Mouse (Mus musculus): ENCODE measurements at regions not wholly inside any gene's neighbourhood (a gene's known extent, or its start where the extent isn't known, plus 50 kb on each side); places are given as distances from the start of the nearest gene placed in this dataset.

DNA sequence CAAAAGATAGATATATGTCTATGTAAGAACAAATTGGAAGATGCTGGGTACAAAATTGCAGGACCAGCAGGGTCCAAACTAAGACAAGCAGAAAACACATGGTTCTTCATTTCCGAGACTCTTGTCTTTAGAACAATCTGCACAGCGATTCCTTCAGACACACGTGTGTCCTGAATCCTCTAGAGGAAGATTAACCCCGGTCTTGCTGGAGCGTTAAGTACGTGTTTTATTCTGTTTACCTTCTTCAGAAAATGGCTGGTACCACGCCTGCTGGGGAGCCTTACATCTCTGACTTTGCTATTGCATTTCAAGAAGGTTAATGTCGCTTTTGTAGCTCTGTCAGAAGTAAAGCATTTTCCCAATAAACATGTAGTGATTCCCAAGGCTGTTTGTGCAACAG, 87.3 kb upstream of the Sox2 start:
- H3K4me3 ChIP-seq (ENCODE audit: insufficient read depth, poor library complexity, severe bottlenecking): no peak overlapping the region
- no peaks in the 10 kb centered on the region for H3K79me2 ChIP-seq (ENCODE audit: control insufficient read depth, insufficient read depth)
- no peak overlapping the region for H3ac ChIP-seq (ENCODE audit: control insufficient read depth, insufficient read length, low read depth)

DNA sequence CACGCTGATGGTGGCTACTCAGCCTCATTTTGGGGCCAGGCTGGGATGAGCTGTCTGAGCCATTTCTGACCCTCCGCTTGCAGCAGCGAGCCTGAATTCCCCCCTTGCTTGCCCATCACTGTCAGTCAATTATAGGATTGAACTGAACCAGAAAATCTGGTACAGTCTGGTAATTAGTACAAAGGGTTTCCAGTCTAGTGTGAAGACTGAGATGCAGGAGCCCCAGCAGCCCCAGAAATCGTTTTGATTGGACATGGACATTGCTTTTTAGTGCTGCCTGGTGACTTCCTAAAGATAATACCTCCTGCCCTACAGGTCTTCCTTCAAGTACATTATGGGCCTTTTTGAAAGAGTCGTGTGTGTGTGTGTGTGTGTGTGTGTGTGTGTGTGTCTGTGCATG, 88.5 kb upstream of the Sox2 start:
- H3ac ChIP-seq (ENCODE audit: control insufficient read depth, insufficient read length, low read depth): no peak overlapping the region
- no peak overlapping the region for H3K4me3 ChIP-seq (ENCODE audit: insufficient read depth, poor library complexity, severe bottlenecking)
- no peak for TF ChIP-seq MYOD1 (IDR thresholded peaks at IDR 0.05; ENCODE audit: control insufficient read depth, insufficient read length, low read depth)
- TF ChIP-seq USF1 (IDR thresholded peaks at IDR 0.05; ENCODE audit: low read depth): no peak
- TF ChIP-seq MAX (IDR thresholded peaks at IDR 0.05): no peak
- no peak for TF ChIP-seq FOSL1 (IDR thresholded peaks at IDR 0.05; ENCODE audit: insufficient read depth, low read length, poor library complexity, severe bottlenecking)
- no peak for TF ChIP-seq CTCF (IDR thresholded peaks at IDR 0.05; ENCODE audit: control insufficient read depth, insufficient read depth, insufficient read length)
- no peak for TF ChIP-seq CEBPB (IDR thresholded peaks at IDR 0.05; ENCODE audit: low read depth)
- TF ChIP-seq MYOG (IDR thresholded peaks at IDR 0.05; ENCODE audit: control insufficient read depth, extremely low read depth, insufficient read length): no peak
- H3K79me3 ChIP-seq (ENCODE audit: low read depth): no peaks in the 10 kb centered on the region
- H3K79me2 ChIP-seq (ENCODE audit: control insufficient read depth, insufficient read depth): no peaks in the 10 kb centered on the region
- no peaks in the 10 kb centered on the region for H3K36me3 ChIP-seq (ENCODE audit: control insufficient read depth, insufficient read depth)
- no peaks in the 10 kb centered on the region for H3K27me3 ChIP-seq (ENCODE audit: control insufficient read depth, insufficient read depth, insufficient read length)

More for the DNA sequence above, 87.3 kb upstream of the Sox2 start:
- Histone ChIP-seq H3K27me3 (ENCODE audit: control insufficient read depth, insufficient read depth, insufficient read length) (no peaks in the 10 kb centered on the region), H3K79me3 (ENCODE audit: low read depth) (no peaks in the 10 kb centered on the region), H3K36me3 (ENCODE audit: control insufficient read depth, insufficient read depth) (no peaks in the 10 kb centered on the region)
- TF ChIP-seq USF1 (IDR thresholded peaks at IDR 0.05; ENCODE audit: low read depth): no peak
- TF ChIP-seq MAX (IDR thresholded peaks at IDR 0.05): no peak
- TF ChIP-seq MYOG (IDR thresholded peaks at IDR 0.05; ENCODE audit: control insufficient read depth, extremely low read depth, insufficient read length): no peak
- TF ChIP-seq FOSL1 (IDR thresholded peaks at IDR 0.05; ENCODE audit: insufficient read depth, low read length, poor library complexity, severe bottlenecking): no peak
- TF ChIP-seq CEBPB (IDR thresholded peaks at IDR 0.05; ENCODE audit: low read depth): no peak
- no peak for TF ChIP-seq MYOD1 (IDR thresholded peaks at IDR 0.05; ENCODE audit: control insufficient read depth, insufficient read length, low read depth)
- TF ChIP-seq CTCF (IDR thresholded peaks at IDR 0.05; ENCODE audit: control insufficient read depth, insufficient read depth, insufficient read length): no peak

DNA sequence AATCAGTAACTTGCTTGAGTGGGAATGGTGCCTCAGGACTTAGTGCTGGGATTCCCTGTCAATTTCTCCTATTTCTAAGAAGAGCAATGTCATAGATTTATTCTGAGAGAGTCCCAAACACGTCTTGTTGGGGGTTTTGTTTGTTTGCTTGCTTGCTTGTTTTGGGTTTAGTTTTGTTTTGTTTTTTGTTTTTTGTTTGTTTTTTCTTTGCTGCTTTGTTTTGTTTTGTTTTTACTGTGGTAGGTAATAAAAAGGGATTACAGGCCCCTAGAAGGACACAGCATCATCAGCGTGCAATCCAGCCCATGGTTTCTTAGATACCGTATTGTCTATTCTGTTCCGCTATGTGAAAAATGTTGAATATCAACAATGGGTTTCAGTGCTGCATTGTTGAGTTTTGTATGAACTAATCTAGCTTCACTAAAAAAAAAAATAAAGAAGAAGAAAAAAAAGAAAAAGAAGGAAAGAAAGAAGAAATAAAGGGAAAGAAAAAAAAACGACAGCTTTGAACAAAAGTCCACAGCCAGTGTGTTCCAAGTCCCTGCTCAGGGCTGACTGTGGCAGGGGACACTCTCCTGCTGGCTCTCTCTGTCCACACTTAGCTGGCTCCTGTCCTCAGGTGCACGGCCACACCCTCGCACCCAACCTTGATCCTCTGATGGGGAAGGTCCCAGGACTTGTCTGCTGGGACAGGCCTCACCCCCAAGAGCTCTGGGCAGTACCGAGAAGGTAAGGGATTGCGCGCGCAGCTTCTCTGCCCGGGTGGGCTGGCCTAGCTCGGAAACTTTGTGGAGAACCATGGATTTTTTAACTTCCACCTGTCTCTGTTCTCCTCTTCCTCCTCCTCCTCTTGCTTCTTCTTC, 90.1 kb upstream of the Sox2 start:
- Histone ChIP-seq H3K79me2 (ENCODE audit: control insufficient read depth, insufficient read depth) (no peaks in the 10 kb centered on the region), H3K36me3 (ENCODE audit: control insufficient read depth, insufficient read depth) (no peaks in the 10 kb centered on the region), H3K27me3 (ENCODE audit: control insufficient read depth, insufficient read depth, insufficient read length) (no peaks in the 10 kb centered on the region), H3K79me3 (ENCODE audit: low read depth) (no peaks in the 10 kb centered on the region), H3ac (ENCODE audit: control insufficient read depth, insufficient read length, low read depth) (no peak overlapping the region), H3K4me3 (ENCODE audit: insufficient read depth, poor library complexity, severe bottlenecking) (no peak overlapping the region)
- TF ChIP-seq MAX (IDR thresholded peaks at IDR 0.05) (no peak), FOSL1 (IDR thresholded peaks at IDR 0.05; ENCODE audit: insufficient read depth, low read length, poor library complexity, severe bottlenecking) (no peak), MYOG (IDR thresholded peaks at IDR 0.05; ENCODE audit: control insufficient read depth, extremely low read depth, insufficient read length) (no peak), CTCF (IDR thresholded peaks at IDR 0.05; ENCODE audit: control insufficient read depth, insufficient read depth, insufficient read length) (no peak), USF1 (IDR thresholded peaks at IDR 0.05; ENCODE audit: low read depth) (no peak), CEBPB (IDR thresholded peaks at IDR 0.05; ENCODE audit: low read depth) (no peak), MYOD1 (IDR thresholded peaks at IDR 0.05; ENCODE audit: control insufficient read depth, insufficient read length, low read depth) (no peak)

DNA sequence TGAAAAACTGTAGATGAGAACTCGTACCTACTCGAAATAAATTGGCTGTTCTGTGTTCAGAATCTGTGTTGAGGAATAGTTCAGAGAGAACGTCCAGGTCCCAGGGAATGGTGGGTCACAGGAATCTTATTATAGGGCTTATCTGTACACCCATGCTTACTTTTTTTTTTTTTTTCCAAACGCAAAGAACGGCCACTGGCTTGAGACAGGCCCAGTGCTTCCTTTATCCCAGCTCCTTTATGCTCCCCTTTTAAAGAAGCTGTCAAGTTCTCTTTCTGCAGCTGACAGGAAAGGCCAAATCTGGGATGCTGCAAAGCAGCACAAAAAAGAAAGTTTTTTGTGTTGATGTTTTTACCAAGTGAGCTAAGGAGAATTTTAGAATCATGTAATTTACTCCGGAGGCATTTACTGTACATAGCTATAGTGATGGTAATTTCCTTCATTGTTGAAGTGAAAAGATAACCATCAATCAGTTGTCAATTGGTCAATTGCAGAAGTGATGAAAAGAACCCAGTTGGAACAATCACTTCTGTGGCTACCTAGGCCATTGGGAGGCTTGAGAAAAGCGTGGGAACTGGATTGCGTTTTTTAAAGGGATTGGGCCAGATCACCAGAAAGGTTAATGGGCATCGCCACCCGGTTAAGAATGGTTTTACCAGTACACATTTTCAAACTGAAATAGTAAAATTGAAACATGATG, 91.2 kb upstream of the Sox2 start:
- no peak for TF ChIP-seq USF1 (IDR thresholded peaks at IDR 0.05; ENCODE audit: low read depth)
- TF ChIP-seq MYOD1 (IDR thresholded peaks at IDR 0.05; ENCODE audit: control insufficient read depth, insufficient read length, low read depth): no peak
- no peak for TF ChIP-seq CEBPB (IDR thresholded peaks at IDR 0.05; ENCODE audit: low read depth)
- TF ChIP-seq CTCF (IDR thresholded peaks at IDR 0.05; ENCODE audit: control insufficient read depth, insufficient read depth, insufficient read length): no peak
- no peak for TF ChIP-seq MAX (IDR thresholded peaks at IDR 0.05)
- no peak for TF ChIP-seq FOSL1 (IDR thresholded peaks at IDR 0.05; ENCODE audit: insufficient read depth, low read length, poor library complexity, severe bottlenecking)
- no peak for TF ChIP-seq MYOG (IDR thresholded peaks at IDR 0.05; ENCODE audit: control insufficient read depth, extremely low read depth, insufficient read length)
- H3K36me3 ChIP-seq (ENCODE audit: control insufficient read depth, insufficient read depth): no peaks in the 10 kb centered on the region
- H3K27me3 ChIP-seq (ENCODE audit: control insufficient read depth, insufficient read depth, insufficient read length): no peaks in the 10 kb centered on the region
- H3K79me2 ChIP-seq (ENCODE audit: control insufficient read depth, insufficient read depth): no peaks in the 10 kb centered on the region
- H3K4me3 ChIP-seq (ENCODE audit: insufficient read depth, poor library complexity, severe bottlenecking): no peak overlapping the region
- no peak overlapping the region for H3ac ChIP-seq (ENCODE audit: control insufficient read depth, insufficient read length, low read depth)
- H3K79me3 ChIP-seq (ENCODE audit: low read depth): no peaks in the 10 kb centered on the region

DNA sequence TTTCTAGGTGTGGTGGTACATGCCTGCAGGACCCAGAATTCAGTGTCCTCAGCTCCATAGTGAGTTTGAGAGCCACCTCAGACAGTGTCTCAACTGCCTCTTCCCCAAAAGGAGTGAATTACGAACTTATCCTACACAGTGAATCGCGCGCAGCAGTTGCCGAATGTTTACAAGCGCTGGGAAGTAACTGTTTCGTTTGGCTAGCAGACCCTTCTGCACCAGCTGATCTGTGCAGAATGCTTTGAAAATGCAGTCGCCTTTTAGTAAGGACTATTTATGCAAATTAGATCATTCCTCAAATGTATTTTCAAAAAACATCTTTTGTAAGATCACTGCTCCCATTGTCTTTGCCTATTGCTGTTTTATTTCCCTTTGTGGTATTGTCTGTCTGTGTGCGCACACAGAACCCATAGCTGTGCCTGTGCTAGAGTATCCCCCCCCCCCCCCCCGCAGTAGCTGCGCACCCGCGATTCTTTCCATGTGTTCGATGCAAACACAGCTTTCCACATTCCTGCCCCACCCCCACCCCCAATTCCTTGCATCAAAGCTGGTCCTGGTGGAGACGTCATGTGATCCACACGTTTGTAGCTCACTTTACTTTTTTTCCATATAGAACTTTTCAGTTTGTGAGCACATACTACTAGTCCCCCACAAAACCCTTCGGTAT, 97.5 kb upstream of the Sox2 start:
- no peaks in the 10 kb centered on the region for H3K79me2 ChIP-seq (ENCODE audit: control insufficient read depth, insufficient read depth)
- no peaks in the 10 kb centered on the region for H3K27me3 ChIP-seq (ENCODE audit: control insufficient read depth, insufficient read depth, insufficient read length)
- no peak overlapping the region for H3ac ChIP-seq (ENCODE audit: control insufficient read depth, insufficient read length, low read depth)
- no peak overlapping the region for H3K4me3 ChIP-seq (ENCODE audit: insufficient read depth, poor library complexity, severe bottlenecking)
- no peaks in the 10 kb centered on the region for H3K79me3 ChIP-seq (ENCODE audit: low read depth)
- no peaks in the 10 kb centered on the region for H3K36me3 ChIP-seq (ENCODE audit: control insufficient read depth, insufficient read depth)
- TF ChIP-seq MYOD1 (IDR thresholded peaks at IDR 0.05; ENCODE audit: control insufficient read depth, insufficient read length, low read depth): no peak
- TF ChIP-seq MAX (IDR thresholded peaks at IDR 0.05): no peak
- no peak for TF ChIP-seq USF1 (IDR thresholded peaks at IDR 0.05; ENCODE audit: low read depth)
- TF ChIP-seq FOSL1 (IDR thresholded peaks at IDR 0.05; ENCODE audit: insufficient read depth, low read length, poor library complexity, severe bottlenecking): no peak
- TF ChIP-seq MYOG (IDR thresholded peaks at IDR 0.05; ENCODE audit: control insufficient read depth, extremely low read depth, insufficient read length): no peak
- TF ChIP-seq CEBPB (IDR thresholded peaks at IDR 0.05; ENCODE audit: low read depth): no peak
- TF ChIP-seq CTCF (IDR thresholded peaks at IDR 0.05; ENCODE audit: control insufficient read depth, insufficient read depth, insufficient read length): no peak
